Mouse (Mus musculus) CH12.LX (cell line): ENCODE measurements around the gene Grip1.

Source experiments
- CHD1 ChIP-seq: IDR thresholded peaks from 2 replicates; pipeline ENCODE4 v1.6.1; 2012; ENCODE audit warnings: low read depth, low read length, improper control_type of control experiment, inconsistent platforms
- CTCF ChIP-seq, 2 experiments: IDR thresholded peaks in 1 of 2; conservative IDR thresholded peaks in 1 of 2; 2 replicates each; pipeline ENCODE4 v1.5.1; 2011 to 2012; ENCODE audit warnings: low read depth in 2 of 2, low read length in 2 of 2, improper control_type of control experiment in 1 of 2, inconsistent platforms in 1 of 2, mild to moderate bottlenecking in 1 of 2, moderate library complexity in 1 of 2
- ZKSCAN1 ChIP-seq: IDR thresholded peaks from 2 replicates; pipeline ENCODE4 v1.6.1; 2012; ENCODE audit warnings: low read depth, inconsistent platforms, low read length, improper control_type of control experiment, borderline replicate concordance

DNA sequence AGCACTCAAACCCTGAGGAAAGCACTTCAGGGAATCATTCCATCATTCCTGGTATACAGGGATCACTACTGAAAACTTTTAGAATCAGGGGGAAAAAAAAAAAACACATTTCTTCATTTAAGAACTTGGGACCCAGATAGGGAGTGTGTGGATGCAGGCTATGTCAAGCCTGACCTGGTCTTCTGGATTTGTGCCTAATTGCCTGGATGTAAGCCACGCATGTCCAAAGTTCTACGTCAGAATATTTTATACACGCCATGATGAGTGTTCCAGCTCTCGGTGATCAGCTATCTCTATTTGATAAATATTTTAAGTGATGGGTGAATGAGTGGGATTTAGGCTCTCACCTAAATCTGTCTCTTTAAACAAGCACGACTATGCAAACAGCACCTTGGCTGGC, 552.0 kb downstream of the Grip1 start:
- no peak for TF ChIP-seq CHD1
- no peak for TF ChIP-seq CTCF (conservative IDR thresholded peaks at IDR 0.05 in 1 of 2, IDR thresholded peaks at IDR 0.05 in 1 of 2; ENCODE audit: low read depth in 2 of 2, low read length in 2 of 2)
- no peak for TF ChIP-seq ZKSCAN1
